Mouse (Mus musculus): Measurements from ENCODE around the gene Prdm8. TPM values are rescaled to one million over a fixed set of nuclear protein-coding genes. Genes with fewer than 3 reads are reported as not detected.

Gene Prdm8
- polyA plus RNA-seq, 1 experiment from 2014 or later, result 2.9 TPM

DNA sequence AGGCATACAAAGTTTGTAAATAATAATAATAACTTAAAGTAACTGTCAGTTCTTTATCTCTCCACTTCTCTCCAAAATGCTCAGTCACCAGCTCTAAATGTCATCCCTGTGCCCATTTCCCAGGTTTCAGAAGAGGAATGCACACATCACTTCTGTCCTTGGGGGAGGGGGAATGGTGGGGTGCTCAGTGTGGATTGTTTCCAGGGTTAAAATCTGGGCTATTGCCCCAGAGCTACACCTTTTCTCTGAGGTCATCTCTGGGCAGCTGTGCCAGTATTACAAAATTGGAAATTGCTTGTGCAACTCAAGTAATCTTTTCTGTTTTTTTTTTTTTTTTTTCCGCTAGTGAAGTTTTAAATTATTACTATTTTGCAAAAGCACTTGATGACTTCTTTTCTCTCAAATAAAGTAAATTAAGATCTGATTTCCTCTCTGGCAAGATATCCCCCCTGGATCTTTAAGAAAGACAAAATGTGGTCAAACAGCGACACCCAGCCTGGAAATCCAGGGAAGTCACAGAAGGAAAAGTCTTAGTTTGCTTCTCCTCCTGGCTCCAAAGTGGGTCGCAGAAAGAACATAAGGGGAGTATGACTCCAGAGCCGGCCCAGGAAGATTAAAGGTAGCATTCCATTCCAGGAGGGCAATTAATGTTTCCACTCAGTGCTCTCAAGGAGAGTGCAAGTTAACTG is 25.4 kb downstream of the Prdm8 start:
- ATAC-seq (ENCODE audit: low FRiP score) (no peak), DNase-seq (ENCODE audit: low spot score) (no peak)
- no peak overlapping the region for H3K27ac ChIP-seq (ENCODE audit: low read depth, low read length)
- no peaks in the 10 kb centered on the region for H3K36me3 ChIP-seq (ENCODE audit: control insufficient read depth, insufficient read depth, low read length)
- H3K4me1 ChIP-seq (replicated peaks; ENCODE audit: control insufficient read depth, insufficient read depth, low read length), result no peaks in the 10 kb centered on the region
- 35% methylated on average over 4 of the region's 4 CpGs for WGBS
- no peak overlapping the region for H3K9ac ChIP-seq (ENCODE audit: low read depth, low read length)
- H3K4me3 ChIP-seq (ENCODE audit: low read depth, low read length), result no peak overlapping the region
- no peak overlapping the region for H3K4me2 ChIP-seq (replicated peaks; ENCODE audit: low read depth, low read length)
- H3K27me3 ChIP-seq (ENCODE audit: control insufficient read depth, insufficient read depth, low read length), result peaks cover 35% of the 10 kb centered on the region
- H3K9me3 ChIP-seq (ENCODE audit: control insufficient read depth, low read length), result no peaks in the 10 kb centered on the region

DNA sequence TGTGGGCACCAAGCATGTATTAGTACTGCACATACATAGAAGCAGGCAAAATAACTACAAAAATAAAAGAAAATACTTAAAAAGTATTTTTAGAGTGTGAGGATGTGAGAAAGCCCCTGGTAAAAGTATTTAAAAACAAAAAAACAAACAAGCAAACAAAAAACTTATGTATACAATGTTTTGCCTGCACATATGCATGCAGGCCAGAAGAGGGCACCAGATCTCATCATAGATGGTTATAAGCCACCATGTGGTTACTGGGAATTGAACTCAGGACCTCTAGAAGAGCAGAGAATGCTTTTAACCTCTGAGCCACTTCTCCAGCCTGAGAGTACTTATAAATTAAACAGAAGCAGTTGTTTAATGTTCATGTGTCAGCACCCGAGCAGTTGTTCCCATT is 28.0 kb downstream of the Prdm8 start:
- Histone ChIP-seq H3K4me3 (ENCODE audit: low read depth, low read length) (no peak overlapping the region), H3K4me2 (replicated peaks; ENCODE audit: low read depth, low read length) (no peak overlapping the region), H3K9me3 (ENCODE audit: control insufficient read depth, low read length) (no peaks in the 10 kb centered on the region), H3K4me1 (replicated peaks; ENCODE audit: control insufficient read depth, insufficient read depth, low read length) (no peaks in the 10 kb centered on the region), H3K9ac (ENCODE audit: low read depth, low read length) (no peak overlapping the region), H3K27ac (ENCODE audit: low read depth, low read length) (no peak overlapping the region), H3K36me3 (ENCODE audit: control insufficient read depth, insufficient read depth, low read length) (no peaks in the 10 kb centered on the region), H3K27me3 (ENCODE audit: control insufficient read depth, insufficient read depth, low read length) (peaks cover 13% of the 10 kb centered on the region)
- no peak for DNase-seq (ENCODE audit: low spot score)
- no peak for ATAC-seq (ENCODE audit: low FRiP score)
- WGBS, result 93% methylated on average over 1 of the region's 1 CpGs

DNA sequence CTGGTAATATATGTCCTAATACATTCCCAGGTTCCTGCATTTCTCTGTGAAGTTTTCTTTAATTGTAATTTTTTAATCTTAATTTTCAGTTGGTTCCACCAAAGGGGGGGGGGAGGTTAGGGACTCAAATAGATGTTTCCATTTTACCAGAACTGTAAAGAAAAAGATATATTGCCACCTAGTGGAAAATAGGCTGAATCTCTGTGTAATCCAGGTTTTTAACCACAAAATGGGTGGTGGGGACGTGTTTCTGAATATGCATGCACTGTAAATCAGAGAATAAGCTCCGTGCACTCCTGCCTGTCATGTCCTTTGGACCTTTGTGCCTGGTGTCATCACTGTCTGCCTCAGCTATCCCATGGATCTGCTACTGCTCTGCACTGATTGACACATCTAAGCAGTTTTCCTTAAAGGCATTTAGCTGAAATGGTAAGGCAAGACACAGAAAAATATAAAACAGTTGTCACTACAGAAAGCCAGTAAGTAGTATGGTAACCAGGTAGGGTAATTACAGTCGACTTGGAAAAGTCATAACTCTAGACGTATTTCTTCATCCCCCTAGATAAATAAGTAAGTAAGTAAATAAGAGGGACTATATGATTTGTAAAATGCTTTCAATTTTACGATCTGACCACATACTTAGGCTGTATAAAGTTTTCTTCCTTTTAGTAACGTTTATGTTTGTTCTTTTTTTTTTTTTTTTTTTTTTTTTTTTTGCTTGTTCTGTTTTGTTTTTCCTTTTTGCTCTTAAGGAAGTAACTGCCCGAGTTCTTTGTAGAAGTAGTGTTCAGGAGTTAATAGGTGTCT is 31.6 kb downstream of the Prdm8 start:
- H3K27me3 ChIP-seq (ENCODE audit: control insufficient read depth, insufficient read depth, low read length), result no peaks in the 10 kb centered on the region
- no peak overlapping the region for H3K4me2 ChIP-seq (replicated peaks; ENCODE audit: low read depth, low read length)
- H3K4me3 ChIP-seq (ENCODE audit: low read depth, low read length), result no peak overlapping the region
- ATAC-seq (ENCODE audit: low FRiP score), result peak; percentile 38; the same call in 1 of the 2 replicates
- WGBS, result 72% methylated on average over 7 of the region's 7 CpGs
- H3K9me3 ChIP-seq (ENCODE audit: control insufficient read depth, low read length), result no peaks in the 10 kb centered on the region
- H3K36me3 ChIP-seq (ENCODE audit: control insufficient read depth, insufficient read depth, low read length), result no peaks in the 10 kb centered on the region
- no peaks in the 10 kb centered on the region for H3K4me1 ChIP-seq (replicated peaks; ENCODE audit: control insufficient read depth, insufficient read depth, low read length)
- no peak overlapping the region for H3K27ac ChIP-seq (ENCODE audit: low read depth, low read length)
- H3K9ac ChIP-seq (ENCODE audit: low read depth, low read length), result no peak overlapping the region
- peak; percentile 27 for DNase-seq (ENCODE audit: low spot score)

DNA sequence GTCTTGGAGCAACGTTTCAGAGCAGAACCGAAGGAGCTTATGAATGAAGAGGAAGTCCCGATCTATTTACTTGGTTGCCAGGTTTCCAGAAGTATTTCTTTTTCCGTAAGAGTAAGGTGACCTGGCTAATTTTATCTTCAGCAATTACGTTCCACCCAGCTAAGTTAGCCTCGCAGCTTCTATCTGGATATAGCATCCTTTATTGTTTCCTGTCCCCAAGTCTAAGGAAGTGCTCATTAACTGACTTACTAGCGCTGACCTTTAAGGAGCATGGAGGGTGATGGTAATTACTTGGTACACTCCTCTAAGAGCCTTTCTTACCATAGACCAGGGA is 32.2 kb downstream of the Prdm8 start:
- Histone ChIP-seq H3K36me3 (ENCODE audit: control insufficient read depth, insufficient read depth, low read length) (no peaks in the 10 kb centered on the region), H3K4me3 (ENCODE audit: low read depth, low read length) (no peak overlapping the region), H3K27ac (ENCODE audit: low read depth, low read length) (no peak overlapping the region), H3K4me1 (replicated peaks; ENCODE audit: control insufficient read depth, insufficient read depth, low read length) (no peaks in the 10 kb centered on the region), H3K9me3 (ENCODE audit: control insufficient read depth, low read length) (no peaks in the 10 kb centered on the region), H3K27me3 (ENCODE audit: control insufficient read depth, insufficient read depth, low read length) (no peaks in the 10 kb centered on the region), H3K9ac (ENCODE audit: low read depth, low read length) (no peak overlapping the region), H3K4me2 (replicated peaks; ENCODE audit: low read depth, low read length) (no peak overlapping the region)
- ATAC-seq (ENCODE audit: low FRiP score) (no peak), DNase-seq (ENCODE audit: low spot score) (no peak)
- 76% methylated on average over 7 of the region's 7 CpGs for WGBS

DNA sequence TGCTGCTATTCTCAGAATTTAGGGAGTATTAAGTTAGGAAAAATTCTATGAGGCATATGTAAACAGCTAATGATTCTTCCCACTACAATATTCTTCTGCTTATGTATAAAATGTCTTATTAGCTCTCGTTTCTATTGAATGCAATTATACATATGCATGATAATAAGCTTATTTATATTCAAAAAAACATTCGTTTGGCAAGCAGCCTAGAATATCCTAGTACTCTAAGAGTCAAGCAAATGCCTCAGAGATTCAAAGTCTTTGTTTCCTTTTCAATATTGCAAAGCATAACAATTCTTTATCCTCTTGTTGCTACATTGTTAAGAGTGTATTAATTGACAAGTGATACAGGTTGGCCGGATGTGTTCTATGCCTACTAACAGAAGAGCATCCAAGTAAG is 34.6 kb downstream of the Prdm8 start:
- DNase-seq (ENCODE audit: low spot score) (no peak), ATAC-seq (ENCODE audit: low FRiP score) (no peak)
- H3K9me3 ChIP-seq (ENCODE audit: control insufficient read depth, low read length), result no peaks in the 10 kb centered on the region
- H3K27ac ChIP-seq (ENCODE audit: low read depth, low read length), result no peak overlapping the region
- H3K4me1 ChIP-seq (replicated peaks; ENCODE audit: control insufficient read depth, insufficient read depth, low read length), result no peaks in the 10 kb centered on the region
- no peak overlapping the region for H3K4me3 ChIP-seq (ENCODE audit: low read depth, low read length)
- no peak overlapping the region for H3K4me2 ChIP-seq (replicated peaks; ENCODE audit: low read depth, low read length)
- WGBS, result 88% methylated on average over 3 of the region's 3 CpGs
- H3K27me3 ChIP-seq (ENCODE audit: control insufficient read depth, insufficient read depth, low read length), result no peaks in the 10 kb centered on the region
- H3K9ac ChIP-seq (ENCODE audit: low read depth, low read length), result no peak overlapping the region
- no peaks in the 10 kb centered on the region for H3K36me3 ChIP-seq (ENCODE audit: control insufficient read depth, insufficient read depth, low read length)

DNA sequence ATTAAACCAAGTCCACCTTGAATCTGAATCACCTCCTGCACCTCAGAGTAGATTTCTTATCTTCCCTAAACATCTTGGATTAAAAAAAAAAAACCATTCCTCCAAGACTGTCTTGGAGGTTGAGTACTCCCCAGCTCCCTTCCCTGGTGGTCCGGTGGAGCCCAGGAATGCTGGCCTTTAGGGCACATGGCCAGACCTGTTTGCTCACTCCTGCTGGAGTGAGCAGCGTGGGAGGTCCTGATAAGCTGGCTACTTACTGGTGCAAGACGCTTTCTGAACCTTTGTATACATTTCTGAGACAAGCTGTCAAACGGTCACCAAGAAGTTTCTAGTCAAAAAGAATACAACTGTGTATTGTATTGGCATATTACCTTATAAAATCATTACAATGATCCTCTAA is 36.0 kb downstream of the Prdm8 start:
- WGBS, result 56% methylated on average over 4 of the region's 4 CpGs
- DNase-seq (ENCODE audit: low spot score) (no peak), ATAC-seq (ENCODE audit: low FRiP score) (no peak)
- Histone ChIP-seq H3K9me3 (ENCODE audit: control insufficient read depth, low read length) (no peaks in the 10 kb centered on the region), H3K4me3 (ENCODE audit: low read depth, low read length) (no peak overlapping the region), H3K36me3 (ENCODE audit: control insufficient read depth, insufficient read depth, low read length) (no peaks in the 10 kb centered on the region), H3K4me2 (replicated peaks; ENCODE audit: low read depth, low read length) (no peak overlapping the region), H3K27ac (ENCODE audit: low read depth, low read length) (no peak overlapping the region), H3K27me3 (ENCODE audit: control insufficient read depth, insufficient read depth, low read length) (no peaks in the 10 kb centered on the region), H3K4me1 (replicated peaks; ENCODE audit: control insufficient read depth, insufficient read depth, low read length) (no peaks in the 10 kb centered on the region), H3K9ac (ENCODE audit: low read depth, low read length) (no peak overlapping the region)

DNA sequence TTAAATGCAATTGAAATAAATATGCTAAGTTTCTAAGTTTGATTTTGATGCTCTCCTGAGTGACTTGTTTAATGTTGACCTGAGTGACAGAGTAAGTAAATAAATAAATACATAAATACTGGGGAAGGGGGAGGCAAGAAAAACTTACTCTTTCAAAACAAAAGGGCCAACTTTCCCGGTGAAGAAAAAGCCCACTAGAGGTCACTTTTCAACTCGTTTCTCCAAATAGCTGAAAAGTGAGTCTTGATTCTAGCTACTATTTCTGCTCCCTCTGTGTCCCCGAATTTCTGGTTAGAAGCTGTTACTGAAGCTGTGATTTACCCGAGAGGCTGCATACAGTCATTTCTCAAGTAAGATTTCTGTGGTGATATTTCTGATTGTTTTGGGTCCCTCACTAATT is 45.5 kb downstream of the Prdm8 start:
- Histone ChIP-seq H3K36me3 (ENCODE audit: control insufficient read depth, insufficient read depth, low read length) (no peaks in the 10 kb centered on the region), H3K4me1 (replicated peaks; ENCODE audit: control insufficient read depth, insufficient read depth, low read length) (no peaks in the 10 kb centered on the region), H3K27ac (ENCODE audit: low read depth, low read length) (no peak overlapping the region), H3K27me3 (ENCODE audit: control insufficient read depth, insufficient read depth, low read length) (no peaks in the 10 kb centered on the region), H3K4me3 (ENCODE audit: low read depth, low read length) (no peak overlapping the region), H3K9ac (ENCODE audit: low read depth, low read length) (no peak overlapping the region), H3K4me2 (replicated peaks; ENCODE audit: low read depth, low read length) (no peak overlapping the region), H3K9me3 (ENCODE audit: control insufficient read depth, low read length) (no peaks in the 10 kb centered on the region)
- DNase-seq (ENCODE audit: low spot score) (no peak), ATAC-seq (ENCODE audit: low FRiP score) (no peak)
- 76% methylated on average over 4 of the region's 4 CpGs for WGBS

DNA sequence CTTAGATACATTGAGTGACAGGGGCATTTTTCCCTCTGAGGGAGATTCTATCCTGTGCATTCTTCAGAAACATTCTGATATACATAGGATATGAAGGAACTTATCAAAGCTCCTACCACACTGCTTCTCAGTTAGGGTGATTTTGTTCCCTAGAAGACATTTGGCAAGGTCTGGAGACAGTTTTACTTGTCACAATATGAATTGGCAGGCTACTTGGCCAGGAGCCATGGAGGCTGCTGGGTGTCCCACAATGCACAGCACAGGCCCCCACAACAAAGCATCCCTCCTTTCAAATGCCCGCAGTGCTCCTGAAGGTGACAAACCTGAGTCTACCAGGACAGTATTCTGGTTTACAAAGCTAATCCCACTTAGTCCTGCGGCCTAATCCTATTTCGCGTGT is 55.0 kb downstream of the Prdm8 start:
- DNase-seq (ENCODE audit: low spot score), result no peak

DNA sequence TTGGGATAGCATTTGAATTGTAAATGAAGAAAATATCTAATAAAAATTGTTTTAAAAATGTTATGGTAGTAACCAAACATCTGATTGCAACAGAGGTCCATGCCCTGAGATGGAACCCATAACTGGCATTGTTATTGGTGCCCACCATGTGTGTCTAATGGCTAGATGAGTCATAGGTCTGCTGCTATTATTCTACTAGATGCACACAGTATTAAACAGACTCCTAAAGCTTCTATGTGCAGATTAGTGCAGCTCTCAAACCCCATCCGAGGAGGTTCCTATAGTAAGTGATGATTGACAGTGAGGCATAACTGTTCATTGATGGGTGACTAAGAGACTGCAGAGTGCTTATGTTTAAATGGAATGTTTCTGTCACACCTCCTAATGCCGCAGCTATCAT is 59.7 kb downstream of the Prdm8 start:
- H3K4me2 ChIP-seq (replicated peaks; ENCODE audit: low read depth, low read length), result no peak overlapping the region
- no peaks in the 10 kb centered on the region for H3K36me3 ChIP-seq (ENCODE audit: control insufficient read depth, insufficient read depth, low read length)
- no peaks in the 10 kb centered on the region for H3K9me3 ChIP-seq (ENCODE audit: control insufficient read depth, low read length)
- H3K27ac ChIP-seq (ENCODE audit: low read depth, low read length), result no peak overlapping the region
- H3K4me3 ChIP-seq (ENCODE audit: low read depth, low read length), result no peak overlapping the region
- DNase-seq (ENCODE audit: low spot score), result no peak
- no peak overlapping the region for H3K9ac ChIP-seq (ENCODE audit: low read depth, low read length)
- H3K27me3 ChIP-seq (ENCODE audit: control insufficient read depth, insufficient read depth, low read length), result no peaks in the 10 kb centered on the region
- H3K4me1 ChIP-seq (replicated peaks; ENCODE audit: control insufficient read depth, insufficient read depth, low read length), result no peaks in the 10 kb centered on the region
- no peak for ATAC-seq (ENCODE audit: low FRiP score)
- 80% methylated on average over 2 of the region's 2 CpGs for WGBS

More for the DNA sequence above, 55.0 kb downstream of the Prdm8 start:
- no peak overlapping the region for H3K4me2 ChIP-seq (replicated peaks; ENCODE audit: low read depth, low read length)
- no peaks in the 10 kb centered on the region for H3K4me1 ChIP-seq (replicated peaks; ENCODE audit: control insufficient read depth, insufficient read depth, low read length)
- no peaks in the 10 kb centered on the region for H3K27me3 ChIP-seq (ENCODE audit: control insufficient read depth, insufficient read depth, low read length)
- no peak overlapping the region for H3K27ac ChIP-seq (ENCODE audit: low read depth, low read length)
- H3K9me3 ChIP-seq (ENCODE audit: control insufficient read depth, low read length), result no peaks in the 10 kb centered on the region
- WGBS, result 82% methylated on average over 4 of the region's 4 CpGs
- no peak overlapping the region for H3K9ac ChIP-seq (ENCODE audit: low read depth, low read length)
- no peak overlapping the region for H3K4me3 ChIP-seq (ENCODE audit: low read depth, low read length)
- H3K36me3 ChIP-seq (ENCODE audit: control insufficient read depth, insufficient read depth, low read length), result no peaks in the 10 kb centered on the region
- no peak for ATAC-seq (ENCODE audit: low FRiP score)
